Mouse (Mus musculus): ENCODE measurements around the gene Syngr4. TPM values are rescaled to one million over a fixed set of nuclear protein-coding genes. Genes with fewer than 3 reads are reported as not detected.
A peak's percentile ranks its signal among the peaks of the same experiment; 100 is the strongest.

Syngr4 gene
- polyA plus RNA-seq, 1 experiment = 2.0 TPM

- peaks cover 5% of the 10 kb centered on the region for H3K4me1 ChIP-seq (ENCODE audit: control insufficient read depth, insufficient read depth, low read length)
- H3K9ac ChIP-seq (ENCODE audit: low read depth, poor library complexity, severe bottlenecking) = no peak overlapping the region
- H3K36me3 ChIP-seq (ENCODE audit: control insufficient read depth, insufficient read depth, low read length, poor library complexity, severe bottlenecking) = no peaks in the 10 kb centered on the region
- TF ChIP-seq CTCF (IDR thresholded peaks at IDR 0.05; ENCODE audit: low read depth, low read length) (no peak), POLR2A (IDR thresholded peaks at IDR 0.05; ENCODE audit: insufficient read depth, low read length) (no peak), EP300 (IDR thresholded peaks at IDR 0.05; ENCODE audit: insufficient read depth, low read depth, low read length) (no peak)
- no peak overlapping the region for H3K27ac ChIP-seq (ENCODE audit: insufficient read depth, low read length)
- H3K4me3 ChIP-seq (ENCODE audit: low read depth, low read length) = no peak overlapping the region
- H3K9me3 ChIP-seq (replicated peaks; ENCODE audit: control insufficient read depth, insufficient read depth, low read length, poor library complexity, severe bottlenecking) = no peaks in the 10 kb centered on the region
- H3K27me3 ChIP-seq (ENCODE audit: control insufficient read depth, insufficient read depth, low read length, poor library complexity, severe bottlenecking) = no peaks in the 10 kb centered on the region
Measured at GRCm38 (mm10) chr7:45869107-45869670, 27.3 kb downstream of the Syngr4 start.

- TF ChIP-seq EP300 (IDR thresholded peaks at IDR 0.05; ENCODE audit: insufficient read depth, low read depth, low read length) = no peak
- no peak for TF ChIP-seq POLR2A (IDR thresholded peaks at IDR 0.05; ENCODE audit: insufficient read depth, low read length)
- TF ChIP-seq CTCF (IDR thresholded peaks at IDR 0.05; ENCODE audit: low read depth, low read length) = no peak
- no peak overlapping the region for H3K4me3 ChIP-seq (ENCODE audit: low read depth, low read length)
- peaks cover 5% of the 10 kb centered on the region for H3K4me1 ChIP-seq (ENCODE audit: control insufficient read depth, insufficient read depth, low read length)
- no peak overlapping the region for H3K27ac ChIP-seq (ENCODE audit: insufficient read depth, low read length)
- H3K9me3 ChIP-seq (replicated peaks; ENCODE audit: control insufficient read depth, insufficient read depth, low read length, poor library complexity, severe bottlenecking) = no peaks in the 10 kb centered on the region
- no peaks in the 10 kb centered on the region for H3K36me3 ChIP-seq (ENCODE audit: control insufficient read depth, insufficient read depth, low read length, poor library complexity, severe bottlenecking)
- no peak overlapping the region for H3K9ac ChIP-seq (ENCODE audit: low read depth, poor library complexity, severe bottlenecking)
- H3K27me3 ChIP-seq (ENCODE audit: control insufficient read depth, insufficient read depth, low read length, poor library complexity, severe bottlenecking) = no peaks in the 10 kb centered on the region
Measured at GRCm38 (mm10) chr7:45867871-45868270, 28.6 kb downstream of the Syngr4 start.

DNA sequence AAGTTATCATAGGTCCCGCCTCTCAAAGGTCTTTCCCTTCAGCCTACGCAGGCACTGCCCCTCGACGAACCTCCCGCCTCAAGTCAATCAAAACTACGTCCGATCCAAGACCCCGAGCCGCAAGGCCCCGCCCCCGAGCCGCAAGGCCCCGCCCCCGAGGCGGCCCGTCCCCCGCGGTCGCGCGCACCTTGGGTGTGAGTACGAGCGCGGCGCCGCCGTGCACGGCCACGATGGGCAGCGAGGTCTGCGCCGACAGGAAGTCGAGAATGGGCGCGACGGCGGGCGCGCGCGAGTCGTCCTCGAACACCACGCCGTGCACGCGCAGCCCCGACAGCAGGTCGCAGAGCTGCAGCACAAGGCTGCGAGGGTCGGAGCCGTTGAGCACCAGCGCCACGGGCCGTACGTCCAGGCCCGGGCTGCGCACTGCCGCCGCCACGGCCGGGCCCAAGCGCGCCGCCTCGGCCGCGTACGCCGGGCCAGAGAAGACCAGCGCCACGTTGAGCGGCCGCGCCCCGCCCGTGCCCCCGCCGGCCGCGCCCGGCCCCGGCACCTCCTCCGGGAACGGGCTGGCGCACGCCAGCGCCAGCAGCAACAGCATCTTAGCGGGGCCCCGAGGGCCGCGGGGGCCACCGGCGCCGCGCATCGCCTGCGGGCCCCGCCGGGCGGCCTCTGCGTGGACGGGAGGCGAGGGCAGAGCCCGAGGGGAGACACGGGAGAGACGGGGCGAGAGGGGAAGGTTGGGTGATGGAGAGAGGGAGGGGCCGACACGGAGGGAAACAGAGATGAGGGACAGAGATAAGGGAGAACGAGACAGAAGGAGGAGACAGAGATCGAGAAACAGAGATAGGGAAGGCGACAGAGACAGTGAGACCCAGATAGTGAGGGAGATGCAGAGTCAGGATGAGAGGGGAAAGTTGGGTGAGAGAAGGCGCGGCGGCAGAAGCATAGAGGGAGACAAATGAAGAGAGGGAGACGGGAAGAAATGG, 30.3 kb downstream of the Syngr4 start:
- Histone ChIP-seq H3K9me3 (replicated peaks; ENCODE audit: control insufficient read depth, insufficient read depth, low read length, poor library complexity, severe bottlenecking) (no peaks in the 10 kb centered on the region), H3K36me3 (ENCODE audit: control insufficient read depth, insufficient read depth, low read length, poor library complexity, severe bottlenecking) (no peaks in the 10 kb centered on the region), H3K9ac (ENCODE audit: low read depth, poor library complexity, severe bottlenecking) (peak overlapping the region; percentile 81), H3K4me1 (ENCODE audit: control insufficient read depth, insufficient read depth, low read length) (peaks cover 5% of the 10 kb centered on the region), H3K27me3 (ENCODE audit: control insufficient read depth, insufficient read depth, low read length, poor library complexity, severe bottlenecking) (no peaks in the 10 kb centered on the region), H3K4me3 (ENCODE audit: low read depth, low read length) (peak overlapping the region; percentile 94), H3K27ac (ENCODE audit: insufficient read depth, low read length) (0 out of 2 replicates have a peak overlapping the region, but pooled peaks have one; percentile 3)
- TF ChIP-seq POLR2A (IDR thresholded peaks at IDR 0.05; ENCODE audit: insufficient read depth, low read length) (peak; percentile 25), EP300 (IDR thresholded peaks at IDR 0.05; ENCODE audit: insufficient read depth, low read depth, low read length) (no peak), CTCF (IDR thresholded peaks at IDR 0.05; ENCODE audit: low read depth, low read length) (no peak)

GRCm38 (mm10) chr7:45864435-45864834, 32.1 kb downstream of the Syngr4 start:
- no peaks in the 10 kb centered on the region for H3K27me3 ChIP-seq (ENCODE audit: control insufficient read depth, insufficient read depth, low read length, poor library complexity, severe bottlenecking)
- peaks cover 5% of the 10 kb centered on the region for H3K4me1 ChIP-seq (ENCODE audit: control insufficient read depth, insufficient read depth, low read length)
- no peak for TF ChIP-seq EP300 (IDR thresholded peaks at IDR 0.05; ENCODE audit: insufficient read depth, low read depth, low read length)
- H3K9ac ChIP-seq (ENCODE audit: low read depth, poor library complexity, severe bottlenecking) = no peak overlapping the region
- H3K36me3 ChIP-seq (ENCODE audit: control insufficient read depth, insufficient read depth, low read length, poor library complexity, severe bottlenecking) = no peaks in the 10 kb centered on the region
- H3K9me3 ChIP-seq (replicated peaks; ENCODE audit: control insufficient read depth, insufficient read depth, low read length, poor library complexity, severe bottlenecking) = no peaks in the 10 kb centered on the region
- H3K4me3 ChIP-seq (ENCODE audit: low read depth, low read length) = no peak overlapping the region
- H3K27ac ChIP-seq (ENCODE audit: insufficient read depth, low read length) = no peak overlapping the region

DNA sequence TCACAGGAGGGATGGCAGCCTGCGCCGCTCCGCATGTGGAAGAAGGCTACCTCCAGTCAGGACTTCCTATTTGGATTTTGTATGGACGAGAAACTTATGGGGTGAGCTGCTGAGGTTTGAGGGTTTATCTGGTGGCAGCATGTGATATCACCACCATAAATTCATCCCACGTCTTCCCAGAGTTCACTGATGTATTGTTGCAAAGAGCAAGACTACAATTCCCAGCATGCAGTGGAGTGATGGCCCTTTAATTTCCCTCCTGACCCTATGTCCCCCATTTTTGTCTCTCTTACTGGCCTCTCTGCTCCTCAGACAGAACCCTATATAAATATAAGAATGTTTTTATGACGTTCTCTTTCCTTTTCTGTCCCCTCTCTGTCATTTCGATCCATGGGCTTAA, 33.7 kb downstream of the Syngr4 start:
- TF ChIP-seq EP300 (IDR thresholded peaks at IDR 0.05; ENCODE audit: insufficient read depth, low read depth, low read length) (no peak), POLR2A (IDR thresholded peaks at IDR 0.05; ENCODE audit: insufficient read depth, low read length) (no peak), CTCF (IDR thresholded peaks at IDR 0.05; ENCODE audit: low read depth, low read length) (no peak)
- no peaks in the 10 kb centered on the region for H3K27me3 ChIP-seq (ENCODE audit: control insufficient read depth, insufficient read depth, low read length, poor library complexity, severe bottlenecking)
- peaks cover 5% of the 10 kb centered on the region for H3K4me1 ChIP-seq (ENCODE audit: control insufficient read depth, insufficient read depth, low read length)

DNA sequence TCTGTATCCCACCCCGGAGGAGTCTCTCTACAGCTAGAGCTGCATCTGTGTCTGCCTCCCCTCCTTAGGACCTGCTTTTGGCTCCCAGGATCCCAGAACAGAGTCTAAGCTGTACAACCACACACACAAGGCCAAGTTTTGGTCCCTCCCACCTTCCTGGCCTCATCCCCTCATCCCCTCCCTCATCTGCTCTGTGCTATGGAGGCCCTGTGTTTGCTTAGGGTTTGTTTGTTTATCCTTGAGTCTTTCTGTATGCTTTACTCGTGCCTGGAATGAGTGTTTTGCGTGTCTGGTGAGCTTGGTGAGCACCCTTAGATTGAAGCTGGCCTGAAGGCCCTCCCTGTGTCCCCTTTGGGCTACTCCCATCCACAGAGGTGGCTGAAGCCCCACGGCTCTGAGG, 37.5 kb downstream of the Syngr4 start:
- Histone ChIP-seq H3K36me3 (ENCODE audit: control insufficient read depth, insufficient read depth, low read length, poor library complexity, severe bottlenecking) (no peaks in the 10 kb centered on the region), H3K27ac (ENCODE audit: insufficient read depth, low read length) (no peak overlapping the region), H3K9me3 (replicated peaks; ENCODE audit: control insufficient read depth, insufficient read depth, low read length, poor library complexity, severe bottlenecking) (no peaks in the 10 kb centered on the region), H3K27me3 (ENCODE audit: control insufficient read depth, insufficient read depth, low read length, poor library complexity, severe bottlenecking) (no peaks in the 10 kb centered on the region), H3K4me1 (ENCODE audit: control insufficient read depth, insufficient read depth, low read length) (peaks cover 3% of the 10 kb centered on the region), H3K4me3 (ENCODE audit: low read depth, low read length) (no peak overlapping the region), H3K9ac (ENCODE audit: low read depth, poor library complexity, severe bottlenecking) (no peak overlapping the region)
- TF ChIP-seq CTCF (IDR thresholded peaks at IDR 0.05; ENCODE audit: low read depth, low read length) = no peak
- TF ChIP-seq POLR2A (IDR thresholded peaks at IDR 0.05; ENCODE audit: insufficient read depth, low read length) = no peak
- TF ChIP-seq EP300 (IDR thresholded peaks at IDR 0.05; ENCODE audit: insufficient read depth, low read depth, low read length) = no peak

More for the DNA sequence above, 33.7 kb downstream of the Syngr4 start:
- Histone ChIP-seq H3K36me3 (ENCODE audit: control insufficient read depth, insufficient read depth, low read length, poor library complexity, severe bottlenecking) (no peaks in the 10 kb centered on the region), H3K9ac (ENCODE audit: low read depth, poor library complexity, severe bottlenecking) (0 out of 2 replicates have a peak overlapping the region, but pooled peaks have one; percentile 47), H3K4me3 (ENCODE audit: low read depth, low read length) (no peak overlapping the region), H3K9me3 (replicated peaks; ENCODE audit: control insufficient read depth, insufficient read depth, low read length, poor library complexity, severe bottlenecking) (no peaks in the 10 kb centered on the region), H3K27ac (ENCODE audit: insufficient read depth, low read length) (no peak overlapping the region)

All from ES-Bruce4 (cell line).